Mouse (Mus musculus): ENCODE results near the gene Fam234b. TPM values are rescaled to one million over a fixed set of nuclear protein-coding genes. Genes with fewer than 3 reads are reported as not detected.

Gene Fam234b
- polyA plus RNA-seq, 1 experiment from 2014 or later, result 36.3 TPM

- H3K4me1 ChIP-seq (replicated peaks), result 0 out of 2 replicates have a peak, but pooled peaks cover 10% of the 10 kb centered on the region
- H3K4me3 ChIP-seq (replicated peaks), result no peak overlapping the region
- no peaks in the 10 kb centered on the region for H3K9me3 ChIP-seq
- no peak overlapping the region for H3K27ac ChIP-seq
- H3K27me3 ChIP-seq (replicated peaks), result no peaks in the 10 kb centered on the region
- H3K4me2 ChIP-seq (replicated peaks), result no peak overlapping the region
- ATAC-seq, result no peak
- H3K9ac ChIP-seq, result 0 out of 2 replicates have a peak overlapping the region, but pooled peaks have one; percentile 8
- no peaks in the 10 kb centered on the region for H3K36me3 ChIP-seq
- 69% methylated on average over 6 of the region's 6 CpGs for WGBS
Measured at GRCm38 (mm10) chr6:135203737-135204136, 6.0 kb downstream of the Fam234b start.

- ATAC-seq, result no peak
- Histone ChIP-seq H3K9me3 (no peaks in the 10 kb centered on the region), H3K36me3 (no peaks in the 10 kb centered on the region), H3K4me3 (replicated peaks) (no peak overlapping the region), H3K4me2 (replicated peaks) (no peak overlapping the region), H3K4me1 (replicated peaks) (0 out of 2 replicates have a peak, but pooled peaks cover 10% of the 10 kb centered on the region), H3K27ac (no peak overlapping the region), H3K9ac (no peak overlapping the region), H3K27me3 (replicated peaks) (no peaks in the 10 kb centered on the region)
- 59% methylated on average over 4 of the region's 4 CpGs for WGBS
Measured at GRCm38 (mm10) chr6:135204869-135205268, 7.1 kb downstream of the Fam234b start.

DNA sequence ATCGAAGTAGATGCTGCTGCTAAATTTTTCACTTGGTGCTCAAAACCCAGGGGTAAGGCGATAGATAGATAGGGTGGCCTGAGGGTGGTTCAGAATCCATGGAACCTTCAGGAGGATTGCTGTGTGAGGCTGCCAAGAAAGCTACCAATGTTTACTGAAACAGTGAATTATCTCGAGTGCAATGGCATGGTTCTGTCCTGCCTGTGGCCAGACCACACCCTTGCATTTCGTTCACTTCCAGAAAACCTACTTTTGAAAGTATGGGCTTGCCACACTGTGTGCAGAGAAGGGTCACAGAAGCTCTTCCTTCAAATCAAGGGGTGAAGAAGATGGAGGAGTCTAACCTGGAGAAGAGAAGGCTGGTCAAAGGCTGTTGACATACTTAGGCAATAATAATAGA is 8.0 kb downstream of the Fam234b start:
- no peak overlapping the region for H3K4me3 ChIP-seq (replicated peaks)
- no peaks in the 10 kb centered on the region for H3K9me3 ChIP-seq
- WGBS, result 75% methylated on average over 4 of the region's 4 CpGs
- no peaks in the 10 kb centered on the region for H3K27me3 ChIP-seq (replicated peaks)
- no peak overlapping the region for H3K27ac ChIP-seq
- H3K9ac ChIP-seq, result no peak overlapping the region
- no peak for ATAC-seq
- 0 out of 2 replicates have a peak, but pooled peaks cover 5% of the 10 kb centered on the region for H3K4me1 ChIP-seq (replicated peaks)
- H3K36me3 ChIP-seq, result no peaks in the 10 kb centered on the region
- no peak overlapping the region for H3K4me2 ChIP-seq (replicated peaks)

DNA sequence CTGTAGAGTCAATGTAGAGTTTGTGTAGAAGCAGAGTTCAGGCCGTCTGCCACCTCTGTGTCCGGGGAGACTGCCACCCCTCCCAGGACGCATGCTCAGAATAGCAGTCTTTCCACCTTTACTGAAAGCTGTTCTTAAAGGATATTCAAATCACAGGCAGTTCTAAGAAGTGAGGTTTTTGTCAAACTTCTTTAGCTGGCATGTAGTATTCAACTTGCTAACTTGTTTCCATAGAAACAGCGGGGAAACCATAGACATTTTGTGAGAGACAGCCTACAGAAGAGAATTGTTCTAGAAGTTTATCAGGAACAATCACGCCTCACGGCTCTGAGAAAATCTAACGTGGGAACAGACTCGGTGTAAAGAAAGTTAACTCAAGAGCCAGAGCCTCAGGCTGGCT is 9.1 kb downstream of the Fam234b start:
- no peak overlapping the region for H3K4me3 ChIP-seq (replicated peaks)
- WGBS, result 84% methylated on average over 8 of the region's 8 CpGs
- no peak for ATAC-seq

GRCm38 (mm10) chr6:135211169-135211568 is 13.4 kb downstream of the Fam234b start:
- Histone ChIP-seq H3K4me2 (replicated peaks) (no peak overlapping the region), H3K4me3 (replicated peaks) (no peak overlapping the region), H3K4me1 (replicated peaks) (no peaks in the 10 kb centered on the region), H3K27me3 (replicated peaks) (no peaks in the 10 kb centered on the region), H3K36me3 (peaks cover 8% of the 10 kb centered on the region; the same call in 1 of the 2 replicates), H3K9ac (no peak overlapping the region), H3K9me3 (no peaks in the 10 kb centered on the region), H3K27ac (no peak overlapping the region)
- no peak for ATAC-seq
- WGBS, result 73% methylated on average over 7 of the region's 7 CpGs

More for the DNA sequence above, 9.1 kb downstream of the Fam234b start:
- H3K4me2 ChIP-seq (replicated peaks), result no peak overlapping the region
- no peaks in the 10 kb centered on the region for H3K36me3 ChIP-seq
- H3K9ac ChIP-seq, result no peak overlapping the region
- H3K27ac ChIP-seq, result no peak overlapping the region
- no peaks in the 10 kb centered on the region for H3K27me3 ChIP-seq (replicated peaks)
- H3K4me1 ChIP-seq (replicated peaks), result 0 out of 2 replicates have a peak, but pooled peaks cover 2% of the 10 kb centered on the region
- no peaks in the 10 kb centered on the region for H3K9me3 ChIP-seq

GRCm38 (mm10) chr6:135212666-135213065 is 14.9 kb downstream of the Fam234b start:
- no peak overlapping the region for H3K4me2 ChIP-seq (replicated peaks)
- H3K27me3 ChIP-seq (replicated peaks), result no peaks in the 10 kb centered on the region
- H3K9me3 ChIP-seq, result no peaks in the 10 kb centered on the region
- 85% methylated on average over 2 of the region's 2 CpGs for WGBS
- H3K4me1 ChIP-seq (replicated peaks), result no peaks in the 10 kb centered on the region
- no peak for ATAC-seq
- H3K4me3 ChIP-seq (replicated peaks), result no peak overlapping the region
- H3K27ac ChIP-seq, result no peak overlapping the region
- no peak overlapping the region for H3K9ac ChIP-seq
- H3K36me3 ChIP-seq, result peaks cover 8% of the 10 kb centered on the region; the same call in 1 of the 2 replicates

DNA sequence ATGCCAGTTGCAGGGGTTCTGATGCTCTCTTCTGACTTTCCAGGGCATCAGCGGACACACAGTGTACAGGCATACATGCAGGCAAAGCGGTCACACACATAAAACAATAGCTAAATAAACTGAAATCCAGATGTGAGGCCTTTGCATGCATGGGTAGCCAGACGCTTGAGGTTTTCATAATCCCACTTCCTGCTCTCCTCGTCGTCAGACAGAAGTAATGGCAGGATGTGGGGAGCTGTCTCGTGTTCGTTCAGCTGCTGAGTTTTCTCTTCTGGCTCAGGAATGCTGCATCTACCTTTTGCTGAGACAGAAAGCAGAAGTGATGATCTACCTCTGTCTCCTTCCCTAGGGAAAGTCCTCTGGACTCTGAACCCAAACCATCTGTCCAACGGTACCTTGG is 20.6 kb downstream of the Fam234b start:
- no peak overlapping the region for H3K27ac ChIP-seq
- ATAC-seq, result no peak

DNA sequence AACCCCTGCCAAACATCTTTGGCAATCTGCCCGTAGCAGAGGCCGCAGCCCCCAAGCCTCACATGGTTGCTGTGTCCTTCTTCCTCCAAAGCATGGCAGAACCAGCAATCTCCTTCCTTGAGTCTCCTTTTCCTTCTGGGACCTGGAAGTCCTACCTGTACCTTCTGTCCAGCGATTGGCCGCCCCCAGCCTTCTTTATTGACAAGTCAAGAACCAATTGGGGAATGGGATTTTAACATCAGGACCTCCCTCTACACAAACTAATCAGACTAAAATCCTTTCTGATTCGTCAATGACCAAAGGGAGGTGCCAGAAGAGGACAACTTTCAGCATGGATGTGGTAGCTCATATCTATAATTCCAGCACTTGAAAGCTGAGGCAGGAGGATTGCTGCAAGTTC is 22.1 kb downstream of the Fam234b start:
- Histone ChIP-seq H3K27ac (no peak overlapping the region), H3K9ac (no peak overlapping the region), H3K36me3 (0 out of 2 replicates have a peak, but pooled peaks cover 3% of the 10 kb centered on the region), H3K9me3 (no peaks in the 10 kb centered on the region), H3K4me3 (replicated peaks) (no peak overlapping the region), H3K27me3 (replicated peaks) (no peaks in the 10 kb centered on the region), H3K4me1 (replicated peaks) (no peaks in the 10 kb centered on the region), H3K4me2 (replicated peaks) (no peak overlapping the region)
- no peak for ATAC-seq
- WGBS, result 88% methylated on average over 5 of the region's 5 CpGs

More for the DNA sequence above, 20.6 kb downstream of the Fam234b start:
- peaks cover 10% of the 10 kb centered on the region; the same call in 1 of the 2 replicates for H3K36me3 ChIP-seq
- H3K4me2 ChIP-seq (replicated peaks), result no peak overlapping the region
- no peak overlapping the region for H3K4me3 ChIP-seq (replicated peaks)
- no peaks in the 10 kb centered on the region for H3K9me3 ChIP-seq
- WGBS, result 46% methylated on average over 8 of the region's 8 CpGs
- no peak overlapping the region for H3K9ac ChIP-seq
- no peaks in the 10 kb centered on the region for H3K27me3 ChIP-seq (replicated peaks)
- no peaks in the 10 kb centered on the region for H3K4me1 ChIP-seq (replicated peaks)

- WGBS, result 59% methylated on average over 6 of the region's 6 CpGs
- no peaks in the 10 kb centered on the region for H3K27me3 ChIP-seq (replicated peaks)
- no peaks in the 10 kb centered on the region for H3K4me1 ChIP-seq (replicated peaks)
- H3K9me3 ChIP-seq, result no peaks in the 10 kb centered on the region
- H3K4me2 ChIP-seq (replicated peaks), result no peak overlapping the region
- H3K27ac ChIP-seq, result no peak overlapping the region
- H3K9ac ChIP-seq, result no peak overlapping the region
- no peak for ATAC-seq
- no peak overlapping the region for H3K4me3 ChIP-seq (replicated peaks)
- peaks cover 14% of the 10 kb centered on the region for H3K36me3 ChIP-seq
Measured at GRCm38 (mm10) chr6:135223786-135224416, 26.1 kb downstream of the Fam234b start.

DNA sequence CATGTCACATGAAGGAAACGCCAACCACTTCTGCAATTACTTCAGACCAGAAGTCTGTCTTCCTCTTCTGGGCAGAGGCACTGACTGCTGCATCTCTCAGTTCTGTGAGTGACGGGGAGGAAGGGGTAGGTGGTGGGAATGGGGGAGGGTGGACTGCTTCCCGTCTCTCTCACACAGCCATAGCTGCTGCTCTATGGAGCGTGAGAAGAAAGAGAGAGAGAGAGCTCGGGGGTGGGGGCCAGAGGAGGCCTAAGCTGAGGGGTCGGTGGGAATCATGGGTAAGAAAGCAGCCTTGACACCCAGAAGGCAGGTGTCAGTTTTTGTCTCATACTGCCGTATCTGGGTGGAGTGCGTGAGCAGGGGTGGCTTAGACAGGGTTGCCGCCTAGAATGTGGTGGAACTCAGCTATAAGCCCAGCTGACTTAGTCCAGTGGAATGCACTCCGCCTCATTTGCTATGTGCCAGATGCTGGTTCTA is 30.7 kb downstream of the Fam234b start:
- Histone ChIP-seq H3K9me3 (no peaks in the 10 kb centered on the region), H3K4me1 (replicated peaks) (no peaks in the 10 kb centered on the region), H3K4me3 (replicated peaks) (no peak overlapping the region), H3K9ac (no peak overlapping the region), H3K27me3 (replicated peaks) (no peaks in the 10 kb centered on the region), H3K4me2 (replicated peaks) (no peak overlapping the region), H3K36me3 (peaks cover 20% of the 10 kb centered on the region), H3K27ac (no peak overlapping the region)
- WGBS, result 73% methylated on average over 10 of the region's 10 CpGs
- no peak for ATAC-seq

GRCm38 (mm10) chr6:135230586-135230985 is 32.8 kb downstream of the Fam234b start:
- H3K4me1 ChIP-seq (replicated peaks), result no peaks in the 10 kb centered on the region
- H3K4me3 ChIP-seq (replicated peaks), result no peak overlapping the region
- H3K27ac ChIP-seq, result no peak overlapping the region
- no peak overlapping the region for H3K4me2 ChIP-seq (replicated peaks)
- ATAC-seq, result no peak
- H3K27me3 ChIP-seq (replicated peaks), result no peaks in the 10 kb centered on the region
- no peaks in the 10 kb centered on the region for H3K9me3 ChIP-seq
- WGBS, result 92% methylated on average over 6 of the region's 6 CpGs
- peaks cover 18% of the 10 kb centered on the region; the same call in 1 of the 2 replicates for H3K36me3 ChIP-seq
- H3K9ac ChIP-seq, result no peak overlapping the region

DNA sequence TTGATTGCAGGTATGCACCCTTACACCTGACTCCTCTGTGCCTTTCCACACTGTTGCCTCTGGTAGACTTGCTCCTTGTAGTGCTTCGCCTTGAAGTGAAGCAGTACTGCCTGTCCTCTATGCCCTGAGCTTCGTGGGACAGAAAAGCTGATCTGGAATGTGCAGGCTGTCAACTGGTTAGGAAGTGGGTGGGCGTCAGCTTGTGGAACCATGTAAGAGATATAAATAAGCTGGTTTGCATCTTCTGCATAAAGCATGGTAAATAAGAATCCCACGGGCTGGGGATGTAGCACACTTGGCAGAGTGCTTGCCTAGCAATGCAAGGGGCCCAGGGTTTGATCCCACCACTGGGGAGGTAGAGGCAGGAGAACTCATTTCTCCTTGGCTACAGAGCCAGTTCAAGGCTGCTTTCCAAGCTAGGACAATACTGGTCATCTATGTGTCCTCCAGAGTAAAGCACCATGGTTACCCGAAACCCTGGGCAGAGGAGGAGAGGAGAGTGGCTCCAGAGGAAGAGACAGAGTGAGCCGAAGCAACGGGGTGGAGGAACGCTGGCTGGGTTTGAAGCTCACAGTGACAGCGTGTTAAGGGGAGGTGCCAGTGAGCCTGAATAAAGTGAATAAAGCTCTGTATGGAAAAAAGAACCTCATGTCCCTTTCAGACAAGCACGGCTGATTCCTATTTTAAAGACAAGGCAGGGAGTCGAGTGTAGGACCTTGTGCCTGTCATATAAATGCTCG is 34.8 kb downstream of the Fam234b start:
- H3K27me3 ChIP-seq (replicated peaks), result no peaks in the 10 kb centered on the region
- 78% methylated on average over 12 of the region's 12 CpGs for WGBS
- no peak overlapping the region for H3K4me2 ChIP-seq (replicated peaks)
- no peak overlapping the region for H3K9ac ChIP-seq
- no peak overlapping the region for H3K27ac ChIP-seq
- H3K4me3 ChIP-seq (replicated peaks), result no peak overlapping the region
- peaks cover 10% of the 10 kb centered on the region; the same call in 1 of the 2 replicates for H3K36me3 ChIP-seq
- H3K4me1 ChIP-seq (replicated peaks), result no peaks in the 10 kb centered on the region
- no peaks in the 10 kb centered on the region for H3K9me3 ChIP-seq
- ATAC-seq, result no peak

Data from intestine, embryonic 15.5 days (tissue).